Mouse (Mus musculus) neural tube, embryonic 14.5 days (tissue): ENCODE results near the gene Dctd. TPM values are rescaled to one million over a fixed set of nuclear protein-coding genes. Genes with fewer than 3 reads are reported as not detected.

Experiments
- ATAC-seq: fragments of 200-750 bp; cut with Nextera tagmentation; 2 replicates; pipeline ENCODE4 v1.8.0; 2017; ENCODE audit warnings: low read depth, mild to moderate bottlenecking, moderate TSS enrichment, moderate library complexity
- H3K27ac ChIP-seq: fragments of 300-500 bp; sonication (generic); 2 replicates; pipeline ENCODE4 v1.5.1; 2014; ENCODE audit warnings: low read depth, mild to moderate bottlenecking, control low read depth, low read length, moderate library complexity, mixed read lengths
- H3K27me3 ChIP-seq: fragments of 300-500 bp; sonication (generic); 2 replicates; pipeline ENCODE4 v1.6.1; 2014; ENCODE audit warnings: low read length; ENCODE audit not compliant: control insufficient read depth, insufficient read depth
- H3K36me3 ChIP-seq: fragments of 300-500 bp; sonication (generic); 2 replicates; pipeline ENCODE4 v1.6.1; 2014; ENCODE audit warnings: low read length, mixed read lengths; ENCODE audit not compliant: control insufficient read depth, insufficient read depth
- H3K4me1 ChIP-seq: fragments of 300-500 bp; sonication (generic); 2 replicates; pipeline ENCODE4 v1.6.1; 2014; ENCODE audit warnings: low read length; ENCODE audit not compliant: control insufficient read depth, insufficient read depth
- H3K4me2 ChIP-seq: fragments of 300-500 bp; sonication (generic); 2 replicates; pipeline ENCODE4 v1.6.1; 2014; ENCODE audit warnings: mild to moderate bottlenecking, low read depth, low read length, control low read depth
- H3K4me3 ChIP-seq: fragments of 300-500 bp; sonication (generic); 2 replicates; pipeline ENCODE4 v1.5.1; 2014; ENCODE audit warnings: low read depth, low read length, control low read depth, mixed read lengths
- H3K9ac ChIP-seq: fragments of 300-500 bp; sonication (generic); replicated peaks from 2 replicates; pipeline ENCODE4 v1.6.1; 2014; ENCODE audit warnings: low read depth, mild to moderate bottlenecking, control low read depth, low read length, mixed read lengths
- H3K9me3 ChIP-seq: fragments of 300-500 bp; sonication (generic); 2 replicates; pipeline ENCODE4 v1.6.1; 2016; ENCODE audit warnings: low read length; ENCODE audit not compliant: control insufficient read depth
- WGBS: fragments of 180-500 bp; shearing (Covaris S2); extraction: QIAGEN DNeasy Blood & Tissue Kit; methylation state at CpG from one replicate; pipeline ENCODE4 v1.1.7; 2014; 5-methylcytosine and 5-hydroxymethylcytosine counted together
- polyA plus RNA-seq: library from polyadenylated mRNA; unstranded; fragments of >200 nt; fragmentation: Nextera tagmentation; extraction: Ambion mirVana; gene quantifications from 2 replicates; pipeline ENCODE4 v1.2.1, GENCODE M21; 2014

The Dctd gene
- polyA plus RNA-seq, 1 experiment from 2014 or later: 12.9 TPM

GRCm38 (mm10) chr8:48195971-48196370 lies 97.1 kb downstream of the Dctd start:
- H3K4me1 ChIP-seq: no peaks in the 10 kb centered on the region
- no peaks in the 10 kb centered on the region for H3K36me3 ChIP-seq
- H3K4me2 ChIP-seq: no peak overlapping the region
- H3K27ac ChIP-seq: no peak overlapping the region
- no peak for ATAC-seq
- WGBS: 96% methylated on average over 9 of the region's 9 CpGs
- H3K9ac ChIP-seq: no peak overlapping the region
- no peaks in the 10 kb centered on the region for H3K27me3 ChIP-seq
- no peaks in the 10 kb centered on the region for H3K9me3 ChIP-seq
- H3K4me3 ChIP-seq: no peak overlapping the region

GRCm38 (mm10) chr8:48199171-48199570 lies 100.3 kb downstream of the Dctd start:
- Histone ChIP-seq H3K4me3 (no peak overlapping the region), H3K27me3 (no peaks in the 10 kb centered on the region), H3K36me3 (no peaks in the 10 kb centered on the region), H3K4me2 (no peak overlapping the region), H3K27ac (no peak overlapping the region), H3K4me1 (peaks cover 4% of the 10 kb centered on the region; the same call in 1 of the 2 replicates), H3K9ac (no peak overlapping the region), H3K9me3 (no peaks in the 10 kb centered on the region)
- WGBS: 95% methylated on average over 9 of the region's 9 CpGs
- no peak for ATAC-seq

DNA sequence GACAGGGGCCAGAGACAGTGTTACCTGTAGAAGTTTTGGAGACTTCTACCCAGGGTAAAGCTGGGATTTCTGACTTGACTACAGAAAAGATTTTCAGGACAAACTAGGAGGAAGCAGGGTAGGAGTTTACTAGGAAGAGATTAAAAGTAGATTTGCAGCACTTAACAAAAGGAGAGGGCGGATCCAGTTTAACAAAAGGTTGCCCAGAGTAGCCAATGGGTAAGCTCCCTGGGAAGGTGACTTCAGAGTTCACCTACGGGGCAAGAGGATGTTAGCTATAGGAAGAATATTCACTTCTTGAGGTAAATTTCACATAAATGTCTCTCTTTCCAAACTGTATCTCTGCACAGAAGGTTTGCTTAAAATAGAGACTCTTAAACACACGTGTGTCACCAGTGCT lies 103.7 kb downstream of the Dctd start:
- Histone ChIP-seq H3K9me3 (no peaks in the 10 kb centered on the region), H3K4me2 (no peak overlapping the region), H3K27me3 (no peaks in the 10 kb centered on the region), H3K4me1 (peaks cover 11% of the 10 kb centered on the region; the same call in 1 of the 2 replicates), H3K4me3 (no peak overlapping the region), H3K27ac (no peak overlapping the region), H3K36me3 (no peaks in the 10 kb centered on the region), H3K9ac (no peak overlapping the region)
- no peak for ATAC-seq
- 57% methylated on average over 3 of the region's 3 CpGs for WGBS

Other genes with a start within 250 kb of the Dctd start
- 5.6 and 6.9 TPM in 2 replicates for gene Wwc2, start 108.2 kb upstream of the Dctd start, polyA plus RNA-seq